Mouse (Mus musculus) cortical plate, adult 2 months (tissue): ENCODE measurements at regions not wholly inside any gene's neighbourhood (a gene's known extent, or its start where the extent isn't known, plus 50 kb on each side); places are given as distances from the start of the nearest gene placed in this dataset.

Experiments
- H3K27ac ChIP-seq: fragments of 200-500 bp; 2 replicates; pipeline ENCODE4 v1.5.1; 2012; ENCODE audit warnings: low read length, control low read depth, inconsistent platforms; ENCODE audit not compliant: insufficient read depth
- H3K4me1 ChIP-seq: fragments of 200-500 bp; 2 replicates; pipeline ENCODE4 v1.6.1; 2011; ENCODE audit warnings: low read length; ENCODE audit not compliant: control insufficient read depth, insufficient read depth
- H3K4me3 ChIP-seq: fragments of 200-500 bp; 2 replicates; pipeline ENCODE4 v1.5.1; 2011; ENCODE audit warnings: mild to moderate bottlenecking, low read length, control low read depth; ENCODE audit not compliant: insufficient read depth
- CTCF ChIP-seq: fragments of 200-500 bp; IDR thresholded peaks from 2 replicates; pipeline ENCODE4 v1.5.1; 2011; ENCODE audit warnings: mild to moderate bottlenecking, control low read depth, low read length; ENCODE audit not compliant: insufficient read depth; ENCODE audit errors: extremely low read depth
- POLR2A ChIP-seq: fragments of 200-500 bp; IDR thresholded peaks from 2 replicates; pipeline ENCODE4 v1.6.1; 2011; ENCODE audit warnings: mild to moderate bottlenecking, low read length, control low read depth; ENCODE audit not compliant: insufficient read depth; ENCODE audit errors: extremely low read depth

- Histone ChIP-seq H3K4me3 (no peak overlapping the region), H3K4me1 (no peaks in the 10 kb centered on the region), H3K27ac (no peak overlapping the region)
- TF ChIP-seq POLR2A (no peak), CTCF (no peak)
Measured at GRCm38 (mm10) chr10:38059050-38059449, 762.5 kb downstream of the Rfpl4b start.

GRCm38 (mm10) chr10:38010452-38010851 is 811.1 kb downstream of the Rfpl4b start:
- no peak overlapping the region for H3K27ac ChIP-seq
- TF ChIP-seq CTCF (no peak), POLR2A (no peak)
- H3K4me1 ChIP-seq, result no peaks in the 10 kb centered on the region
- no peak overlapping the region for H3K4me3 ChIP-seq

GRCm38 (mm10) chr10:37995691-37996445 is 825.7 kb downstream of the Rfpl4b start:
- TF ChIP-seq CTCF, result no peak
- Histone ChIP-seq H3K4me3 (no peak overlapping the region), H3K27ac (no peak overlapping the region), H3K4me1 (no peaks in the 10 kb centered on the region)

GRCm38 (mm10) chr10:37988297-37989263 is 833.0 kb downstream of the Rfpl4b start:
- no peak overlapping the region for H3K4me3 ChIP-seq
- TF ChIP-seq POLR2A (no peak), CTCF (no peak)
- no peak overlapping the region for H3K27ac ChIP-seq
- H3K4me1 ChIP-seq, result no peaks in the 10 kb centered on the region

DNA sequence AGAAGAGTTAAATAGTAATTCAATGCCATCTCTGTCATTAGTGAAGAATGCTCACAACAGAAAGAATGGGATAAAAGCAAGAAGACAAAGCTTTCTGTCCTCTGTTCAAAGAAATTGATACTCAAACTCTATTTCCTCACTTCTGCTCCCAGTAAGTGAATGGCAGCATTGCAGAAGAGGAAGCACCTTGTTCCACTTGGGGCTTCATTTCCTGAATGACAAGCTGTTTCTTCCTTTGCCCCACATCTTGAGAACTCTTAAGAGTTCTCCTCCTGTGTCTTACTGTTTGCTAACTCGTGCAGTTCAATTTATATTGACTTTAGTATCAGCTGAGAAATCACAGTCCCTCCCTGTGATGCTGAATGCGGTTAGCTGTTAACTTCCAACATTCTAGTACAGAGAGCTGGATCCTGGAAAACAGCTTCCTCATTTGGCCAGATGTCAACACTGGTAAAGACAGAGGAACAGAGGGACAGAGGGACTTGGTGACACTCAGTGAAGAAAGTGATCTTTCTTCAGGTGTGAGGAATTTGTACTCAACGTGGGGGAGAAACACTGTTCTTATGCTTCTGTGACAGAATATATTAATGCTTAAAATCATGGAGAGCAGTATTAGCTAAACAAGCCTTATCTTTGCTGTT is 840.3 kb upstream of the Marcks start:
- Histone ChIP-seq H3K4me1 (no peaks in the 10 kb centered on the region), H3K27ac (no peak overlapping the region), H3K4me3 (no peak overlapping the region)
- TF ChIP-seq CTCF (no peak), POLR2A (no peak)

- Histone ChIP-seq H3K27ac (no peak overlapping the region), H3K4me1 (no peaks in the 10 kb centered on the region), H3K4me3 (no peak overlapping the region)
- TF ChIP-seq CTCF, result no peak
- no peak for TF ChIP-seq POLR2A
Measured at GRCm38 (mm10) chr10:37960051-37960450, 821.3 kb upstream of the Marcks start.

GRCm38 (mm10) chr10:37914780-37915179 is 776.1 kb upstream of the Marcks start:
- H3K4me1 ChIP-seq, result no peaks in the 10 kb centered on the region
- no peak for TF ChIP-seq POLR2A
- TF ChIP-seq CTCF, result no peak
- no peak overlapping the region for H3K27ac ChIP-seq
- H3K4me3 ChIP-seq, result no peak overlapping the region

- Histone ChIP-seq H3K4me3 (no peak overlapping the region), H3K4me1 (no peaks in the 10 kb centered on the region), H3K27ac (no peak overlapping the region)
- TF ChIP-seq CTCF (no peak), POLR2A (no peak)
Measured at GRCm38 (mm10) chr10:37911669-37912068, 772.9 kb upstream of the Marcks start.

DNA sequence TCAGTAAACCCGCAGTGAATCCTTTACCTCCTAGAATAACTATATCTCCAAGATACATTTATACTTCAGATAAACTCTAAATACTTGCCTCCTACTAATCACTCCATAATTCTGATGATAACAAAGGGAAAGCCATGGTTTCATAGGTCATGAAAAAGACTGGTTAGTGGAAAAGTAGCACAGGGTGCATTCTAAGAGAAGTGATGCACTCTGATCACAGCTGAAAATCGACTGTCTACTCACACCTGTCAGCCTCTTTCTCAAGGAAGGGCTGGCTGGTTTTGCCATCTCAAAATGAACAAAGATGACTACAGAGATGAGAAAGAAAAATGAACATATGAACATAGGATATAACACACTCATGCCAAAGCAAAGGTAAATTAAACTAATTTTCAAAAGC is 769.6 kb upstream of the Marcks start:
- H3K27ac ChIP-seq, result no peak overlapping the region
- no peak overlapping the region for H3K4me3 ChIP-seq
- H3K4me1 ChIP-seq, result no peaks in the 10 kb centered on the region
- no peak for TF ChIP-seq POLR2A
- TF ChIP-seq CTCF, result no peak

DNA sequence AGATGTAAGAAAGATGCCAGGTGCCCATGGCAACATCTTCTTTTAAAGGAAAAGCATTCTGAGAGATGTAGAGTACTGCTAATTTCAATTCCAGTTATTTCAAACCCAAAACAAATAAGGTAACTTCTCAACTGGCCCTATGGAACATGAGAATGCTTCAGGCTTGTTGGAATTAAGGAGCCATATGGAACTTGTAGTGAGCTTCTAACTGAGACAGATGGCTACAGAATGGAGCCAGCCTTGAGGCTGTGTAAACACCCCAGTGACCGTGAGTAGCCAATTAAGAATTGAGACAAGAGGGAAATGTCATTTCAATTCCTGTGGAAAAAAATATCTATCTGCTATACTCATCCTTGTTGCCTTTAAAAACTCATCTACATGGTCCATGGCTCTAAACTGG is 769.0 kb upstream of the Marcks start:
- H3K4me3 ChIP-seq, result no peak overlapping the region
- no peak overlapping the region for H3K27ac ChIP-seq
- no peaks in the 10 kb centered on the region for H3K4me1 ChIP-seq
- TF ChIP-seq POLR2A (no peak), CTCF (no peak)
